Mouse (Mus musculus) gastrocnemius, postnatal 4 days (tissue): ENCODE measurements at regions not wholly inside any gene's neighbourhood (a gene's known extent, or its start where the extent isn't known, plus 50 kb on each side); places are given as distances from the start of the nearest gene placed in this dataset.

Experiments
- DNase-seq, 2 experiments: peaks; one replicate each; pipeline ENCODE4 v3.0.0; 2021 to 2022; ENCODE audit warnings: low spot score in 2 of 2, mixed read lengths in 2 of 2

DNA sequence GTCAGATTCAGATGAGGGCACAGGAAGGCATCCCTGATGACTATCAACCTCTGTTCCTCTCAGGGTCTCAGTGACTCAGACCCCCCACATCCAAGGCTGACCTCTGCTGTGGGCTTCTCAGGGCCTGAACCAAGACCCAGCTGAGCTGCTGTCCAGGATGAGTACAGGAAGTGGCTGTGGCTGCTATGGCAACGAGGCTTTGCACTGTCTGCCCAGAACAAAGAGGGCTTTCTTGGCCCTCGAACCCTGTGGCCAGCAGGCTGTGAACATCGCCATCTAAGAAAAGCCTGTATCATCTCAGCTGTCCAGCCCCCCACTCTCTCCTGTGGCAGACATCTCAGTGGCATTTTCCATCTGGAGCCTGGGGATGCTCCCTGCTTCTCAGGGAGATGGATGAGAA lies 159.5 kb downstream of the 3100002H09Rik start:
- no peak for DNase-seq

GRCm38 (mm10) chr4:124446615-124447014 lies 164.0 kb downstream of the 3100002H09Rik start:
- no peak for DNase-seq

GRCm38 (mm10) chr4:124443613-124444108 lies 166.9 kb downstream of the 3100002H09Rik start:
- no peak for DNase-seq

DNA sequence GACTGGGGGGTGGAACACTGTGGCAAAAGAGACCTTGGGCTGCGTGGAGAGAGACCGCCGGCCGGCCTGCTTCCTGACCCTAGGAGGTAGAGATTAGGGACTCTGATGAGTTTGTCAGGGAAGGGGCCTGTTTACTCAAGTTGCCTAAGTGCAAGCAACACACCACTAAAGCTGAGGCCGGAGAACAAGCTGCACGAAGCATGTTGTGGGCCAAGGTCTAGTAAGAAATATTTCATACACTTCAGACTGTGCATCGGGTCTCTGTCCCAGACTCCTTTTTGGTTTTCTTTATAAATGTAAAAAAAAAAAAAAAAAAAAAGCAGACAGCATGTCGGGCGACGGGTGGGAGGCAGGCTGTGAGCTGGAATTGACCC lies 167.5 kb downstream of the 3100002H09Rik start:
- DNase-seq = no peak

- DNase-seq = no peak
Observed at GRCm38 (mm10) chr4:124442491-124443129, 168.0 kb downstream of the 3100002H09Rik start.

GRCm38 (mm10) chr4:124441737-124442487 lies 168.7 kb downstream of the 3100002H09Rik start:
- no peak for DNase-seq

DNA sequence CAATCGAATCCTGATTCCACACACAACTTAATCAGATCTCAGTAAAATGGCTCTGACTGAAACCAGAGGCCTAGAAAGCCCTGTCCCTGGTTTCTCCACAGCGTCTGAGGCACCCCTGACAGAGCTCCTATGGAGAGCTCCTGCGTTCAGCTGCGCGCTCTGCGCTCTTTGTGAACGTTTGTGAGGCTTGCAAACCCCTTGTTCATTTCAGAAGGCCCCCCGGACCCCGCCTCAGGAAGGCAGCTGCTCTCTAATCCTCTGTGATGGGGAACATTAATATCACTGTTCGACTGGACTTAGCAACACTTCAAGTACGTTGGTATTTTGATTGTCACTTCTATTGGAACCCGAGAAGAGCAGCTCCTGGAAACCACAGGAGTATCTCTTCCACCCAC lies 175.6 kb downstream of the 3100002H09Rik start:
- no peak for DNase-seq

DNA sequence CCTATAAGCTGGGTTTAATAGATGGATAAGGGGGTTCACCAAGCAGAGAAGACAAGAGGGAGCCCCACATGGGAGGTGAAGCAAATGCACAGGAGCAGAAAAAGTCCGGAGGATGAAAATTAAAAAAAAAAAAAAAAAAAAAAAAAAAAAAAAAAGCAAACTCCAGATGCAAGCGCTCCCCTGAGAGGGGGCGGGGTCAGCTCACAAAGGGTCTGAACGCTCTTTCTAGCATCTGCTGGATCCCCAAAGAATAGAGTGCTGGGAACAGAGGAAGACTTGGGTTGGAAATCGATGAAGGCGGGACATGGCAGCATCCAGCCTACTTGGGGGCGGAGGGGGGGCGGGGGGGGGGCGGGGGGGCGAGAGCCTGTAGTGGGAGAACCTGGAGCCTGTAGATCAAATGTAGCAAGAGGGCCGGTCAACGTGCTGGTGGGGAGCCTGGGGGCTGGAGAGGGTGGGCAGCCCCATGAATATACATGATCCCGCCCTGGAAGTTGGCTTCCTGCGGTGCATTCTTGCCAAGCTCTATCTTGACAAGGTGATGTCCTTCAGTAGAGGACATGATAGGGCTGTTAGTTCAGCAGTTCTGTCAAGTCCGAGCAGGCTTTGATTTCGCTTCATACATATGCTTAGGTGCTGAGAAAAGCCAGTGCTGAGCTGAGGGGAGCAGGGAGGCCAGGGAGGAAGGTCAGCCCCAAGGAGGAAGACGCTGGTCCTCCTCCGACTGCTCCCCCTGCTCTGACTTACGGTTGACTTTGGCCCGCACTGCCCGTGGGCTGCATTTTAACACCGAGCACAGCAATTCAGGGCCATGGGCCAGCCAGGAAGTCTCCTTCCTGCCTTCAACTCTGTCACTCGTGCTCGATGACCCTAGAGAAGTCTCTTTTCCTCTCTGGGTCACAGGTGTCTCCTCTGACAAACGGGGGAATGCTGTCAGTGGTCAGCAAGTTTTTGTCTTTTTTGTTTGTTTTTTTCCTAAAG lies 176.3 kb downstream of the 3100002H09Rik start:
- peak in 1 of 2 experiments; percentile 30 for DNase-seq

- DNase-seq = no peak
Observed at GRCm38 (mm10) chr4:124433506-124433905, 177.1 kb downstream of the 3100002H09Rik start.

DNA sequence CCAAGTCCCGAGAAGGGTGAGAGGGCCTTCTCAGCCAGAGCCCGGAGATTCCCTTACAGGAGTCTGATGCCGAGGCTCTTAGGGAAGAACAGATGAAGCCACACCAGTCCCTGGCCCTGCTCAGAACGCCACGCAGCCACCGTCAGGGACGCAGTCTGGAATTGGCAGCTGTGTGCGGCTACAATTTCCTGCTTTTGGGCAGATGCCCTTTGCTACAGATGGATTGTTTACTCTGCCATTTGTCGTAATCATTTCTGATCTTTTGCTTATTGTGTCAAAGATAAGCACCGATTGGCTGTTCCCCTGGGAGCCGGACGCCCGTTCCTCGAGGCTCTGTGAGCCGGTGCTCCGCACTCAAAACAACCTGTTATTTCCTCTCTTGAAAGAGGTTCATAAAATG lies 179.4 kb downstream of the 3100002H09Rik start:
- DNase-seq = no peak

GRCm38 (mm10) chr4:124428844-124429243 lies 181.8 kb downstream of the 3100002H09Rik start:
- no peak for DNase-seq

GRCm38 (mm10) chr4:124422406-124422805 lies 188.2 kb downstream of the 3100002H09Rik start:
- DNase-seq = no peak

DNA sequence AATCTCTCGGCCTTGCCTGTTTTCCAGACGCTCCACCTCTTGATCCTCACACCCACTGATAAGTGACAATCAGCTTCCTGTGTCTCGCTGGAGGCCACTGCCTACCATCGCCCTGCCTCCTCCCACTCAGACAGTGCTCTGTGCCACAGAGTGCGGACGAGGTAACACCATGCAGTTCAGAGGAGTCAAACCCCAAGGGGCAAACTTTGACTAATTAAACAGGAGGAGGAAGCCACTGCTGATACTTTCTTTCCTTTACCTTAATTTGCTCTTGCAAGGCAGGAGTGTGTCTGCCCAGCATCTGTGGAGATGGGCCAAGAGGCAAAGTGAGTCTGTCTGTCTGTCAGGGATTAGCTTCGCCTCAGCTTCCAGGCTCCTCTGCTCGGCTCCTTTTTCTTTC lies 192.2 kb downstream of the 3100002H09Rik start:
- no peak for DNase-seq

- DNase-seq = no peak
Observed at GRCm38 (mm10) chr4:124417176-124417575, 193.4 kb downstream of the 3100002H09Rik start.

DNA sequence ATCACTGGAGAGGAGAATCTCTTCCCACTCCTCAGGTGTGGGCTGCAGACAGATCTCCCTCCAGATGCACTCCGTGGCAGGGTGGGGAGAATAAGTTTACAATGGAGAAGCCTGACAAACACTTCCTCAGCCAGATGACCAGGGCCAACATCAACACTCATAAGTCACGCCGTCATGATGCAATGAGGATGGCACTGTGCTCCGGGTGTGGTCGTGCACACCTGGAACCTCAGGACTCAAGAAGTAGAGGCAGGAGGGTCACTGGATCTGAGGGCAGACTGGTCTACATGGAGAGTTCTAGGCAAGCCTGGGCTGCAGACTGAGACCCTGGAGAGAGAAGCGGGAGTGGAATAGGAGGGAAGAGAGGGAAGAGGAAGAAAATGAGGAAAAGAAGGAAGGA lies 194.3 kb downstream of the 3100002H09Rik start:
- DNase-seq = no peak

DNA sequence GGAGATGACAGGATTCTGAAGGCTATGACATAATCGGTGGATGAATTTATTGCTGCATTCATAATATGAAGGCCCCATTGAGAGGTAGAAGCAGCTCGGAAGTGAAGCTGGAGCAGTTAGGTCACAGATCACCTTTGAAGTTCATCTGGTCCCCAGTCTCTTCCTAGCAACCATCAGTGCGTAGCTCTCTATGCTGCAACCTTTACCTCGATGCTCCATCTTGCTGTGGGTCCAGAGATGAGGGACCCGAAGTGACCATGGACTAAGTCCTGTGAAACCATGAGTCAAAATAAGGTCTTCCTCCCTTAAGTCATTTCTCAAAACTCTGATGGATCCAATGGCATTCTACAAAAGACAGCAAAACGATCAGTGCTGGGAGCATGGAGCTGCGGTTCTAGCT lies 196.2 kb downstream of the 3100002H09Rik start:
- no peak for DNase-seq

- DNase-seq = no peak
Observed at GRCm38 (mm10) chr4:124409279-124409678, 201.3 kb downstream of the 3100002H09Rik start.

- no peak for DNase-seq
Observed at GRCm38 (mm10) chr4:124402075-124402474, 208.5 kb downstream of the 3100002H09Rik start.

DNA sequence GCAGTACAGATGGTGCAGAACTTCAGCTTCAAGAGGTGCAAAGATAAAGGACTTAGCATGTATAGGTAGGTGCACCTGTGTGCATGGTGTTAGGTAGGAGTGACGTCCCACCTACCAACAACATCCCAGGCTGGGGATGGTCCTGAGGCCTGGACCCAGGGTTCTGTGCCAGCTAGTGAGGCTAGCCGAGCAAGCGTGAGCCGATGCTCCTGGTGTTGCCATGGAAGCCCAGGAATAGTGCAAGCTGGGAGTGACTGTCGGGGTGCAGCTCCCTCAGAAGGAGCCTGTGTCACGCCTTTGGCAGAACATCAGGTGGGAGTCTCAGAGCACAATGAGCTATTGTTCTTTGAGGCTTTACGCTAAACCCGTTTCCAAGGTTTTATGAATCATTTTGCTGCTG lies 209.9 kb downstream of the 3100002H09Rik start:
- DNase-seq = no peak

DNA sequence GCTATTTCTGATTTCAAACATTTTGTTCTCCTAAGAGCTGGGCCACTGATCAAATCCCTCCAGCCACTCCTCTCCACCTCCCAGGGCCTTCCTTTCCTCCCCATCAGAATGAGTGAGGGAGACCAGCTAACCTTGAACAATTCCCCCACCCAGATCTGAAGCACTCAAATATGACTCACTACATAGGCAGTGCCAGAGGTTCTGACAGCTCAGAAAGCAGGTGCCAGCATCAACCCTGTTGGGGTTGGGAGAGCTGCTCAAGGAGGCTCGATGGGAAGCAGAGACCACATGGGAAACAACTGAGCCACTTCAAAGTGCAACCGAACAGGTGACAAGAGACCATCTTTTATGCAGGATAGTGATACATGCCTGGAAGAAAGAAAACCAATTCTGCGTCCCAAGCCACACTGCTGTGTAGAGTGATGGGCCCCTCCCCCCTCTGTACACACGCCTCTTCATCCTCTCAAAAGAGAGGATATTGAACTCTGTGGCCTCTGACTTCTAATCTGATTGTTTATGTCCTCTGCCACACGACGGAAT lies 210.4 kb downstream of the 3100002H09Rik start:
- no peak for DNase-seq

GRCm38 (mm10) chr4:124398354-124398753 lies 212.2 kb downstream of the 3100002H09Rik start:
- peak in 1 of 2 experiments; percentile 11 for DNase-seq
